Mouse (Mus musculus) lung, adult 10 weeks (tissue): Measurements from ENCODE around the gene Aox3. TPM values are rescaled to one million over a fixed set of nuclear protein-coding genes. Genes with fewer than 3 reads are reported as not detected.

Source experiments
- polyA plus RNA-seq: library from polyadenylated mRNA; stranded (reverse); fragments of 350-450 nt; fragmentation: Illumina TruSeq; extraction: RNeasy Lipid Tissue Mini Kit (QIAGEN cat#74804); gene quantifications from one replicate; pipeline ENCODE4 v1.2.3, GENCODE M21; 2014; ENCODE audit warnings: low read depth, low replicate concordance; ENCODE audit not compliant: insufficient read depth

The Aox3 gene
- polyA plus RNA-seq: 36.7 TPM

DNA sequence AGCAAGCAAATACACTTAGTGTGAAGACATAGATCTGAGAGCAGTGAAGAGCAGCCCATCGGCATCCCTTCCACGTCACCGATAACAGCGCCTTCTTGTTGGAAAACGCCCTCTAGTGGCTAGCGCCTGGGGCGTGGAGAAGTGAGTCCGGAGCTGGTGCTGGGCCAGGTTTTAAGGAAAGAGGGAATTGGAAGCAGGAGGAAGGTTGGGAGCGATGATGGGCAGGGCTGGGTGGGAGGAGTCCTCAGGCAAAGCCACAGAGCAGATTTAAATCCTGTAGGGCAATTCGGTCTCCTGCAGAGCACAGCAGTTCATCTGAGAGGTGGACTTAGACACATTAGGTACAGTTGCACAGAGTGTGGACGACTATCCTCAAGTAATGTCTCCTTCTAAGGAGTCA is at the start of gene Aox3:
TSS of gene Aox3 (plus strand) at position 251 of the 400 bp plus-strand sequence.

DNA sequence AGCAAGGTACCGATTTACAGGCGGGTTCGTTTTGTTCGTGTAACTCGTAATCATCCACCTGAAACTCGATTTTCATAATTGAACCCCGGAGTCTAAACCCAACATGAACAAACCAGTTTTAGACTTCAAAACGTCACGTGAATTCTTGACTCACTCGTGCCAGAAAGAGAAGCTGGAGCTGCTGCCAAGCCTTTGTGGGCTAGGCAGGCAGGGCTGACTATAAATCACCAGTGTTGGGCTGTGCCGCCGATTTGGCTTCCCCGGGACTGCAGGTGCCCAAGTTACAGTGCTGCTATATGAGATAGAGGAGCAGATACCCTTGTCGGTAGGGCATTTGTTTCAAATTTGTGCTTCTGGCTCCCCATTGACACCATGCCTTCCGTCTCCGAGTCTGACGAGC is 97.3 kb downstream of the Aox3 start, which contains the start of gene Aox4:
TSS of gene Aox4 (plus strand) at position 195 of the 400 bp plus-strand sequence.

Other genes starting within 250 kb of the Aox3 start
- gene Sgo2a, start 117.2 kb upstream of the Aox3 start, polyA plus RNA-seq: 0.40 TPM
- gene Kctd18, start 94.2 kb upstream of the Aox3 start, polyA plus RNA-seq: 6.7 TPM
- gene Aox1, start 83.2 kb upstream of the Aox3 start, polyA plus RNA-seq: 8.1 TPM
- 0.04 TPM for gene Aox4, start 97.3 kb downstream of the Aox3 start, polyA plus RNA-seq
- not detected for gene Aox2, start 165.2 kb downstream of the Aox3 start, polyA plus RNA-seq